Mouse (Mus musculus) erythroblast, embryonic 14.5 days (primary cell): Measurements from ENCODE around the gene Tkt.

Experiments used
- GATA1 ChIP-seq: IDR thresholded peaks from 2 replicates; pipeline ENCODE4 v1.6.1; 2012; ENCODE audit warnings: low read length, inconsistent platforms, mixed read lengths
- TAL1 ChIP-seq: IDR thresholded peaks from 3 replicates; pipeline ENCODE4 v1.6.1; 2012; ENCODE audit warnings: low read length, inconsistent platforms, mixed read lengths

- TF ChIP-seq TAL1, result no peak
- TF ChIP-seq GATA1, result no peak
These were observed 24.8 kb upstream of the Tkt start for GRCm38 (mm10) chr14:30523356-30523755.
